Mouse (Mus musculus) midbrain, embryonic 15.5 days (tissue): ENCODE results near the gene Tnr. TPM values are rescaled to one million over a fixed set of nuclear protein-coding genes. Genes with fewer than 3 reads are reported as not detected.

Source experiments
- ATAC-seq: fragments of 200-750 bp; cut with Nextera tagmentation; replicated peaks from 2 replicates; pipeline ENCODE4 v1.8.0; 2017; ENCODE audit warnings: moderate TSS enrichment
- H3K27ac ChIP-seq: fragments of 300-500 bp; sonication (generic); 2 replicates; pipeline ENCODE4 v1.5.1; 2015; ENCODE audit warnings: mild to moderate bottlenecking, inconsistent platforms
- H3K27me3 ChIP-seq: fragments of 300-500 bp; sonication (generic); replicated peaks from 2 replicates; pipeline ENCODE4 v1.6.1; 2015; ENCODE audit warnings: inconsistent platforms
- H3K36me3 ChIP-seq: fragments of 300-500 bp; sonication (generic); replicated peaks from 2 replicates; pipeline ENCODE4 v1.6.1; 2015; ENCODE audit warnings: inconsistent platforms
- H3K4me1 ChIP-seq: fragments of 300-500 bp; sonication (generic); 2 replicates; pipeline ENCODE4 v1.6.1; 2015; ENCODE audit warnings: inconsistent platforms
- H3K4me2 ChIP-seq: fragments of 300-500 bp; sonication (generic); 2 replicates; pipeline ENCODE4 v1.6.1; 2015; ENCODE audit warnings: inconsistent platforms, mild to moderate bottlenecking, moderate library complexity
- H3K4me3 ChIP-seq: fragments of 300-500 bp; sonication (generic); 2 replicates; pipeline ENCODE4 v1.5.1; 2015; ENCODE audit warnings: mild to moderate bottlenecking, inconsistent platforms
- H3K9ac ChIP-seq: fragments of 300-500 bp; sonication (generic); 2 replicates; pipeline ENCODE4 v1.6.1; 2015; ENCODE audit warnings: mild to moderate bottlenecking, inconsistent platforms
- H3K9me3 ChIP-seq: fragments of 300-500 bp; sonication (generic); 2 replicates; pipeline ENCODE4 v1.6.1; 2016; ENCODE audit warnings: inconsistent platforms
- WGBS: fragments of 180-500 bp; shearing (Covaris S2); methylation state at CpG from one replicate; pipeline ENCODE4 v1.1.7; 2015; ENCODE audit warnings: mixed read lengths; 5-methylcytosine and 5-hydroxymethylcytosine counted together
- polyA plus RNA-seq: library from polyadenylated mRNA; unstranded; fragments of >200 nt; fragmentation: Nextera tagmentation; extraction: Ambion mirVana; gene quantifications from 2 replicates; pipeline ENCODE4 v1.2.1, GENCODE M21; 2015

Gene Tnr
- polyA plus RNA-seq, 1 experiment from 2014 or later = 6.6 TPM

GRCm38 (mm10) chr1:159686476-159687231 is 163.1 kb downstream of the Tnr start:
- 34% methylated on average over 9 of the region's 9 CpGs for WGBS
- Histone ChIP-seq H3K27me3 (no peaks in the 10 kb centered on the region), H3K27ac (peak overlapping the region; percentile 67), H3K4me1 (peaks cover 21% of the 10 kb centered on the region), H3K9ac (no peak overlapping the region), H3K4me3 (no peak overlapping the region), H3K36me3 (no peaks in the 10 kb centered on the region), H3K4me2 (no peak overlapping the region), H3K9me3 (no peaks in the 10 kb centered on the region)
- peak; percentile 75 for ATAC-seq

DNA sequence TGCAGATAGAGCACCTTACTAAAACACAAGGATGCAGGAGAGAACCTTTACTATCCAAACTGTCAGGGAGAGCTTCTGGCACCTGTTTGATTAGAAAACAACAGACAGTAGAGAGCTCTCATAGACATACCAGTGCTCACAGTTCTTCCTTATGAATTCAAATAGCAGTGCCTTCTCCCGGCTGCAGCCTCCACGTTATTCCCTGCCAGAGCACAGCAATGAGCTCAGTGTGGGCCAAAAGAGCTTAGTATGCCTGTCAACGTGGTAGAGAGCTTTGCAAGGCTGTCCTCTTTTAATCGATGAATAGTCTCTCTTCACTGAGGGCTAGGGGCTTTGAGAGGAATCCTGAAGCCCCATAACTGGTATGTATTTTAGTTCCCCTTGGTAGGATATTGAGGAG is 173.1 kb downstream of the Tnr start:
- ATAC-seq = no peak
- 26% methylated on average over 4 of the region's 4 CpGs for WGBS

GRCm38 (mm10) chr1:159702038-159702437 is 178.5 kb downstream of the Tnr start:
- Histone ChIP-seq H3K9me3 (no peaks in the 10 kb centered on the region), H3K9ac (no peak overlapping the region), H3K27me3 (no peaks in the 10 kb centered on the region), H3K4me2 (no peak overlapping the region), H3K36me3 (no peaks in the 10 kb centered on the region), H3K27ac (no peak overlapping the region), H3K4me1 (no peaks in the 10 kb centered on the region; the same call in 1 of the 2 replicates), H3K4me3 (no peak overlapping the region)
- ATAC-seq = no peak
- 80% methylated on average over 9 of the region's 9 CpGs for WGBS

More for the DNA sequence above, 173.1 kb downstream of the Tnr start:
- H3K4me1 ChIP-seq = no peaks in the 10 kb centered on the region; the same call in 1 of the 2 replicates
- H3K4me2 ChIP-seq = no peak overlapping the region
- H3K9me3 ChIP-seq = no peaks in the 10 kb centered on the region
- H3K36me3 ChIP-seq = no peaks in the 10 kb centered on the region
- no peaks in the 10 kb centered on the region for H3K27me3 ChIP-seq
- no peak overlapping the region for H3K4me3 ChIP-seq
- H3K27ac ChIP-seq = no peak overlapping the region
- H3K9ac ChIP-seq = no peak overlapping the region

- Histone ChIP-seq H3K36me3 (no peaks in the 10 kb centered on the region), H3K9ac (no peak overlapping the region), H3K9me3 (no peaks in the 10 kb centered on the region), H3K4me2 (no peak overlapping the region), H3K4me3 (no peak overlapping the region), H3K27me3 (no peaks in the 10 kb centered on the region), H3K4me1 (no peaks in the 10 kb centered on the region), H3K27ac (no peak overlapping the region)
- no peak for ATAC-seq
- WGBS = 87% methylated on average over 3 of the region's 3 CpGs
These were observed 181.4 kb downstream of the Tnr start for GRCm38 (mm10) chr1:159704925-159705324.

DNA sequence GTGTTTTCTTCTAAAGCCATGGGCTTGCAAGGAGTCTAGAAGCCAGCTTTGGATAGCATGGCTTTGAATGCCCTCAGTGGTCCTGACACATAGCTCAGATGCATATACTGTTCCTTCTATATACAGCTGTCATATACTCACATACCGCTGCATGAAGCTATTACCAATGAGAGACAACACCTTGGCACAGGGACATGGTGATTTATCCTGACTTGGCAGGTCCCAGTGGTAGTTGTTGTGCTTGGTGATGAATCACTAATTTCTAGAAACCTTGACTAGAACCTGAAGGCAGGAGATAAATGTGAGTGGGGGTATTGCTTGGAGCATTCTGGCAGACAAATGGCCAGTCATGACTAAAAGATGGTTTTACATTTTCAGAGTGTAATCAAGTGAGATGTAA is 192.7 kb downstream of the Tnr start:
- no peak for ATAC-seq
- H3K4me2 ChIP-seq = no peak overlapping the region
- no peaks in the 10 kb centered on the region for H3K36me3 ChIP-seq
- H3K4me1 ChIP-seq = no peaks in the 10 kb centered on the region
- H3K27ac ChIP-seq = no peak overlapping the region
- H3K9ac ChIP-seq = no peak overlapping the region
- WGBS = 87% methylated on average over 1 of the region's 1 CpGs
- no peaks in the 10 kb centered on the region for H3K9me3 ChIP-seq
- no peak overlapping the region for H3K4me3 ChIP-seq
- no peaks in the 10 kb centered on the region for H3K27me3 ChIP-seq

- Histone ChIP-seq H3K27ac (no peak overlapping the region), H3K9ac (no peak overlapping the region), H3K36me3 (no peaks in the 10 kb centered on the region), H3K4me1 (no peaks in the 10 kb centered on the region), H3K27me3 (no peaks in the 10 kb centered on the region), H3K4me3 (no peak overlapping the region), H3K9me3 (no peaks in the 10 kb centered on the region), H3K4me2 (no peak overlapping the region)
- WGBS = 84% methylated on average over 9 of the region's 9 CpGs
- ATAC-seq = no peak
These were observed 193.4 kb downstream of the Tnr start for GRCm38 (mm10) chr1:159717016-159717415.

DNA sequence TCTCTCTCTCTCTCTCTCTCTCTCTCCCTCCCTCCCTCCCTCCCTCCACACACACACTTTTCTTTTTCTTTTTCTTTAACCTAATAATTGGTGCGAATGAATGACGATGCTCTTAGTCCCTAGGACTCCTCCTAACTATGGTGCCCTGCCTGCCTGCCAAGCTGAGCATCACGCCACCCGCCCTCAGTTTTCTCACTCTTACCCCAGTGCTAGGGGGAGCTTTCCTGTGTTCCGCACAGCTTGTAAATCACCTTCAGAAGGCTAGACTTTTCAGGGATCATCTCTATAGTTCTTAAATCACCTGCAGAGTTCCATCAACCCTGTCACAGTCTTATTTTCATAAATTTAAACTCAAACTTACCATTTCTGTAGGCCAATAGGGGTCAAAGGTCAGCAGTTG is 200.2 kb downstream of the Tnr start:
- Histone ChIP-seq H3K27me3 (no peaks in the 10 kb centered on the region), H3K27ac (no peak overlapping the region), H3K9me3 (no peaks in the 10 kb centered on the region), H3K4me3 (no peak overlapping the region), H3K36me3 (no peaks in the 10 kb centered on the region), H3K4me1 (no peaks in the 10 kb centered on the region), H3K9ac (no peak overlapping the region), H3K4me2 (no peak overlapping the region)
- 86% methylated on average over 5 of the region's 5 CpGs for WGBS
- no peak for ATAC-seq

- 85% methylated on average over 6 of the region's 6 CpGs for WGBS
- Histone ChIP-seq H3K9ac (no peak overlapping the region), H3K9me3 (no peaks in the 10 kb centered on the region), H3K4me2 (no peak overlapping the region), H3K4me3 (no peak overlapping the region), H3K27ac (no peak overlapping the region), H3K36me3 (no peaks in the 10 kb centered on the region), H3K27me3 (no peaks in the 10 kb centered on the region), H3K4me1 (no peaks in the 10 kb centered on the region)
- ATAC-seq = no peak
These were observed 205.7 kb downstream of the Tnr start for GRCm38 (mm10) chr1:159729270-159729669.

GRCm38 (mm10) chr1:159730826-159731225 is 207.3 kb downstream of the Tnr start:
- H3K4me3 ChIP-seq = no peak overlapping the region
- no peaks in the 10 kb centered on the region for H3K4me1 ChIP-seq
- no peaks in the 10 kb centered on the region for H3K9me3 ChIP-seq
- H3K27ac ChIP-seq = no peak overlapping the region
- H3K9ac ChIP-seq = no peak overlapping the region
- H3K36me3 ChIP-seq = no peaks in the 10 kb centered on the region
- no peaks in the 10 kb centered on the region for H3K27me3 ChIP-seq
- 42% methylated on average over 4 of the region's 4 CpGs for WGBS
- no peak overlapping the region for H3K4me2 ChIP-seq
- ATAC-seq = no peak

DNA sequence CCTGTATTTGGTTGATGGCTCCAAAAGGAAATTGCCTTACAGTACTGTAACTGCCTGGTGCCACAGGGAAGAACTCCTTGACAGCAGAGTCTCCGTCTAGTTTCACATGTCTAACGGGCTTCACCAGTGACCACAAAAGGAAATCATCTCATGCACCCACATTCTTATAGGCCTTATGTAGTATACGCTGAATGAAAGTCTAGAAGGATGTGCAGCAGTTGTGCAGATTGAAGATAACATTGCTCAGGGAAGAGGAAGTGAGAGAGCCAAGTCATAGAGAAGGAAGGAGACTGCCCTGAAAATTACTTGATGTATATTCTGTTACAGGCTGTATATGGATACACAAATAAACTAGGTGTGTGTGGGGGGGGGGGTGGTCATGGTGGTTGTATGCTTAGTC is 211.5 kb downstream of the Tnr start:
- H3K27me3 ChIP-seq = no peaks in the 10 kb centered on the region
- WGBS = 87% methylated on average over 3 of the region's 3 CpGs

GRCm38 (mm10) chr1:159739478-159739877 is 215.9 kb downstream of the Tnr start:
- 65% methylated on average over 3 of the region's 3 CpGs for WGBS
- no peak for ATAC-seq

More for the DNA sequence above, 211.5 kb downstream of the Tnr start:
- ATAC-seq = no peak
- H3K27ac ChIP-seq = no peak overlapping the region
- H3K4me3 ChIP-seq = no peak overlapping the region
- H3K4me1 ChIP-seq = no peaks in the 10 kb centered on the region
- H3K9me3 ChIP-seq = no peaks in the 10 kb centered on the region
- H3K36me3 ChIP-seq = no peaks in the 10 kb centered on the region
- no peak overlapping the region for H3K9ac ChIP-seq
- H3K4me2 ChIP-seq = no peak overlapping the region

GRCm38 (mm10) chr1:159741237-159742002 is 217.9 kb downstream of the Tnr start:
- Histone ChIP-seq H3K4me2 (no peak overlapping the region), H3K27ac (no peak overlapping the region), H3K9ac (no peak overlapping the region), H3K36me3 (no peaks in the 10 kb centered on the region), H3K27me3 (no peaks in the 10 kb centered on the region), H3K9me3 (no peaks in the 10 kb centered on the region), H3K4me1 (peaks cover 7% of the 10 kb centered on the region; the same call in 1 of the 2 replicates), H3K4me3 (no peak overlapping the region)
- WGBS = 45% methylated on average over 3 of the region's 3 CpGs
- 0 out of 2 replicates have a peak, but pooled peaks have one; percentile 63 for ATAC-seq

More at GRCm38 (mm10) chr1:159739478-159739877, 215.9 kb downstream of the Tnr start:
- Histone ChIP-seq H3K9me3 (no peaks in the 10 kb centered on the region), H3K36me3 (no peaks in the 10 kb centered on the region), H3K4me2 (no peak overlapping the region), H3K27me3 (no peaks in the 10 kb centered on the region), H3K4me1 (peaks cover 7% of the 10 kb centered on the region; the same call in 1 of the 2 replicates), H3K27ac (no peak overlapping the region), H3K9ac (no peak overlapping the region), H3K4me3 (no peak overlapping the region)
